Mouse (Mus musculus) spleen, postnatal 14 days (tissue): ENCODE measurements around the gene Piga.

Source experiments
- DNase-seq, 2 experiments: peaks; one replicate each; pipeline ENCODE4 v3.0.0; 2021 to 2022; ENCODE audit warnings: low spot score in 2 of 2

The Piga gene

GRCm38 (mm10) chrX:164432682-164433081, 13.1 kb downstream of the Piga start:
- DNase-seq, result no peak

GRCm38 (mm10) chrX:164436709-164437108, 17.1 kb downstream of the Piga start, which contains the start of gene Asb11:
Asb11 (plus strand) TSS chrX:164436994.
- no peak for DNase-seq

- DNase-seq, result no peak
Measured at GRCm38 (mm10) chrX:164439462-164439861, 19.9 kb downstream of the Piga start.

- DNase-seq, result no peak
Measured at GRCm38 (mm10) chrX:164440140-164440539, 20.6 kb downstream of the Piga start.

GRCm38 (mm10) chrX:164440703-164441102, 21.1 kb downstream of the Piga start:
- DNase-seq, result no peak

- DNase-seq, result no peak
Measured at GRCm38 (mm10) chrX:164441306-164441705, 21.7 kb downstream of the Piga start.

- DNase-seq, result no peak
Measured at GRCm38 (mm10) chrX:164445601-164446000, 26.0 kb downstream of the Piga start.

- peak; percentile 7 to 19 for DNase-seq
Measured at GRCm38 (mm10) chrX:164446106-164446551, 26.5 kb downstream of the Piga start.

- DNase-seq, result no peak
Measured at GRCm38 (mm10) chrX:164446835-164447681, 27.5 kb downstream of the Piga start.

GRCm38 (mm10) chrX:164447682-164448071, 28.1 kb downstream of the Piga start:
- DNase-seq, result no peak

GRCm38 (mm10) chrX:164449201-164449600, 29.6 kb downstream of the Piga start:
- DNase-seq, result no peak

- no peak for DNase-seq
Measured at GRCm38 (mm10) chrX:164459205-164459878, 39.8 kb downstream of the Piga start.
